Mouse (Mus musculus) liver, adult 2 months (tissue): ENCODE results near the gene Adam22.

Experiments used
- CTCF ChIP-seq: fragments of 200-500 bp; IDR thresholded peaks from 2 replicates; pipeline ENCODE4 v1.5.1; 2011; ENCODE audit warnings: low read depth, low read length, control low read depth
- POLR2A ChIP-seq: fragments of 200-500 bp; IDR thresholded peaks from 2 replicates; pipeline ENCODE4 v1.6.1; 2011; ENCODE audit warnings: low read length, control low read depth; ENCODE audit not compliant: insufficient read depth; ENCODE audit errors: extremely low read depth

DNA sequence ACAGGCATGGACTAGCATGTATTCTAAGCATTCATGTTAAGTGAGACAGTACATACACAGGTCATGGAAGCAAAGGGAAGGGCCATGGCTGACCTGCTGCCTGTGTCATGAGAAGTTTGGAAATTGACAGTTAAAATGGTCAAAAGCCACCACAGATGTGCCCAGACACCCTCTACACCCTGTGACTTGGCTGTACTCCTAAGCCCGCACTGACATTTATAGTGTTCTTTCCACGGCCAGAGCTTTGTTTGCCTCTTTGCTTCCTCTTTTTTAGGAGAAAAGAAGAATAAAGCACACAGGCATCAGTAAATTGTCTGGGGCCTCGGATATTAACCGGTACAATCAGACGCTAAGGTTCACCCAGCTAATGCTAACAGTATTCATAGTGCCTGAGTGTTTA is 146.3 kb downstream of the Adam22 start:
- TF ChIP-seq CTCF (no peak), POLR2A (no peak)
